Mouse (Mus musculus): ENCODE measurements around the gene Ncapd3.

GRCm38 (mm10) chr9:27109533-27110514 is 79.8 kb downstream of the Ncapd3 start:
- no peak for TF ChIP-seq CTCF (IDR thresholded peaks at IDR 0.05; ENCODE audit: low read depth, low read length)
- no peak for TF ChIP-seq GATA2 (IDR thresholded peaks at IDR 0.05; ENCODE audit: borderline replicate concordance, low read depth, low read length)
- TF ChIP-seq TAL1 (conservative IDR thresholded peaks at IDR 0.05; ENCODE audit: low read depth, low read length): no peak
- no peak for TF ChIP-seq GATA1 (IDR thresholded peaks at IDR 0.05; ENCODE audit: borderline replicate concordance, low read length)

All from G1E (cell line).